Mouse (Mus musculus): ENCODE data around the gene Spn.

GRCm38 (mm10) chr7:127162546-127162945 is 24.9 kb upstream of the Spn start:
- TF ChIP-seq POLR2A (IDR thresholded peaks at IDR 0.05; ENCODE audit: borderline replicate concordance, extremely low read depth, low read depth, low read length) (no peak), CTCF (IDR thresholded peaks at IDR 0.05; ENCODE audit: insufficient read depth, low read length) (no peak)
